Mouse (Mus musculus) forebrain, postnatal 0 days (tissue): ENCODE data around the gene Chst14. TPM values are rescaled to one million over a fixed set of nuclear protein-coding genes. Genes with fewer than 3 reads are reported as not detected.
A peak's percentile ranks its signal among the peaks of the same experiment; 100 is the strongest.

Experiments
- ATAC-seq: fragments of 200-750 bp; cut with Nextera tagmentation; 2 replicates; pipeline ENCODE4 v1.8.0; 2017; ENCODE audit warnings: mild to moderate bottlenecking, moderate library complexity
- DNase-seq: peaks from one replicate; pipeline ENCODE4 v3.0.0-alpha.2; 2015
- H3K27ac ChIP-seq: fragments of 300-500 bp; sonication (generic); 2 replicates; pipeline ENCODE4 v1.5.1; 2014; ENCODE audit warnings: low read depth, mild to moderate bottlenecking, antibody characterized with exemption, low read length, moderate library complexity, mixed read lengths
- H3K27me3 ChIP-seq: fragments of 300-500 bp; sonication (generic); 2 replicates; pipeline ENCODE4 v1.6.1; 2014; ENCODE audit warnings: mild to moderate bottlenecking, low read length, mixed read lengths; ENCODE audit not compliant: insufficient read depth
- H3K36me3 ChIP-seq: fragments of 300-500 bp; sonication (generic); 2 replicates; pipeline ENCODE4 v1.6.1; 2014; ENCODE audit warnings: mild to moderate bottlenecking, moderate library complexity; ENCODE audit not compliant: insufficient read depth
- H3K4me1 ChIP-seq: fragments of 300-500 bp; sonication (generic); 2 replicates; pipeline ENCODE4 v1.6.1; 2014; ENCODE audit warnings: antibody characterized with exemption; ENCODE audit not compliant: insufficient read depth
- H3K4me2 ChIP-seq: fragments of 300-500 bp; sonication (generic); 2 replicates; pipeline ENCODE4 v1.6.1; 2014; ENCODE audit warnings: low read depth, mild to moderate bottlenecking, moderate library complexity
- H3K4me3 ChIP-seq: fragments of 300-500 bp; sonication (generic); 2 replicates; pipeline ENCODE4 v1.5.1; 2014; ENCODE audit warnings: low read depth, low read length, mixed read lengths
- H3K9ac ChIP-seq: fragments of 300-500 bp; sonication (generic); 2 replicates; pipeline ENCODE4 v1.6.1; 2014; ENCODE audit warnings: mild to moderate bottlenecking
- H3K9me3 ChIP-seq: fragments of 300-500 bp; sonication (generic); 2 replicates; pipeline ENCODE4 v1.6.1; 2016; ENCODE audit warnings: low read length
- CTCF ChIP-seq: sonication (generic); IDR thresholded peaks from 2 replicates; pipeline ENCODE4 v1.5.1; 2016; ENCODE audit warnings: antibody characterized with exemption, control low read depth, low read depth
- WGBS: fragments of 180-500 bp; shearing (Covaris S2); extraction: QIAGEN DNeasy Blood & Tissue Kit; methylation state at CpG from one replicate; pipeline ENCODE4 v1.1.7; 2014; 5-methylcytosine and 5-hydroxymethylcytosine counted together
- polyA plus RNA-seq: library from polyadenylated mRNA; unstranded; fragments of >200 nt; fragmentation: Nextera tagmentation; extraction: Ambion mirVana; gene quantifications from 2 replicates; pipeline ENCODE4 v1.2.1, GENCODE M21; 2015
- total RNA-seq: library from RNA; depleted of rRNA; stranded (reverse); fragments of >200 nt; gene quantifications from 2 replicates; pipeline ENCODE4 v1.2.3, GENCODE M21; 2014

Gene Chst14
- total and polyA plus RNA-seq, 2 experiments from 2014 or later = 3.9 to 4.0 TPM

DNA sequence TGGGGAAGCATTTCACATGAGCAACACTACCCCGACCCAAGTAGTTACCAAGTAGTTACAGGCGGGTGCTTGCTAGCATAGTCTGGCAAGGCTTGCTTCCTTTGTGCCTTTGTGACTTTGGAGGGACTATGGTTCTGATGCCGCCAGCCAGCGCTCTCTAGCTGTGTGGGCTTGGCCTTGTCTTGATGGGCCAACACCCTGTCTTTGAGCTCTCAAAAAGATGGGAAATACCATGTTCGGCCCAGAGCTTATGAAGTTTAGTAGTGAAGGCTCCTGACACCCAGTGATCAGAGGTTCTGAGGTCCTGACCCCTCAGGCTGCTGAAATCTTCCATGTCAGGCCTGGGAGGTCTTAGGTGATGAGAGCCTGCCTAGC lies 20.2 kb upstream of the Chst14 start:
- no peaks in the 10 kb centered on the region for H3K36me3 ChIP-seq
- WGBS = 74% methylated on average over 5 of the region's 5 CpGs
- DNase-seq (no peak), ATAC-seq (no peak)
- no peak overlapping the region for H3K4me3 ChIP-seq
- TF ChIP-seq CTCF = no peak
- H3K27ac ChIP-seq = no peak overlapping the region
- no peak overlapping the region for H3K4me2 ChIP-seq
- H3K27me3 ChIP-seq = no peaks in the 10 kb centered on the region
- H3K9me3 ChIP-seq = no peaks in the 10 kb centered on the region
- H3K9ac ChIP-seq = no peak overlapping the region
- H3K4me1 ChIP-seq = peaks cover 10% of the 10 kb centered on the region; the same call in 1 of the 2 replicates

- H3K36me3 ChIP-seq = no peaks in the 10 kb centered on the region
- peaks cover 10% of the 10 kb centered on the region; the same call in 1 of the 2 replicates for H3K4me1 ChIP-seq
- H3K27ac ChIP-seq = no peak overlapping the region
- 95% methylated on average over 3 of the region's 3 CpGs for WGBS
- H3K4me2 ChIP-seq = no peak overlapping the region
- no peaks in the 10 kb centered on the region for H3K27me3 ChIP-seq
- DNase-seq (no peak), ATAC-seq (no peak)
- no peak overlapping the region for H3K9ac ChIP-seq
- no peaks in the 10 kb centered on the region for H3K9me3 ChIP-seq
- no peak overlapping the region for H3K4me3 ChIP-seq
- TF ChIP-seq CTCF = no peak
These were observed 18.5 kb upstream of the Chst14 start for GRCm38 (mm10) chr2:118907781-118908180.

DNA sequence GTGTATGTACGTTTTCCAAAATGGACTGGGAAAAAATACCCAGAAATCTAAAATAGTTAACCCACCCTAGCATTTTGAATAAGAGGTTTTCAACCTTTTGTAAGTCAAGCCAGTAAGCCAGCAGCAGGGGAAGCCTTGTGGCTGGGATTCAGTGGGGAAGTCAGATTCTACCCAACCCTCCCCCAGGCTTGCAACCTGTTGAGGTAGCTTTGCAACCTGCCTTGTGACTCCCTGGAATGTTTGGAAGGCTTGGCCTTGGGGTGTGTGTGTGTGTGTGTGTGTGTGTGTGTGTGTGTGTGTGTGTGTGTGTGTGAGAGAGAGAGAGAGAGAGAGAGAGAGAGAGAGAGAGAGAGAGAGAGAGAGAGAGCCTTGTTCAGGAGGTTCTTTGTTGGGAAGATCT lies 17.1 kb upstream of the Chst14 start:
- Histone ChIP-seq H3K27me3 (no peaks in the 10 kb centered on the region), H3K4me2 (no peak overlapping the region), H3K4me1 (peaks cover 13% of the 10 kb centered on the region; the same call in 1 of the 2 replicates), H3K9me3 (no peaks in the 10 kb centered on the region), H3K9ac (no peak overlapping the region), H3K4me3 (no peak overlapping the region), H3K36me3 (no peaks in the 10 kb centered on the region), H3K27ac (no peak overlapping the region)
- TF ChIP-seq CTCF = no peak
- ATAC-seq = no peak
- whole genome bisulfite sequencing = 41% methylated on average over 1 of the region's 1 CpGs
- no peak for DNase-seq

DNA sequence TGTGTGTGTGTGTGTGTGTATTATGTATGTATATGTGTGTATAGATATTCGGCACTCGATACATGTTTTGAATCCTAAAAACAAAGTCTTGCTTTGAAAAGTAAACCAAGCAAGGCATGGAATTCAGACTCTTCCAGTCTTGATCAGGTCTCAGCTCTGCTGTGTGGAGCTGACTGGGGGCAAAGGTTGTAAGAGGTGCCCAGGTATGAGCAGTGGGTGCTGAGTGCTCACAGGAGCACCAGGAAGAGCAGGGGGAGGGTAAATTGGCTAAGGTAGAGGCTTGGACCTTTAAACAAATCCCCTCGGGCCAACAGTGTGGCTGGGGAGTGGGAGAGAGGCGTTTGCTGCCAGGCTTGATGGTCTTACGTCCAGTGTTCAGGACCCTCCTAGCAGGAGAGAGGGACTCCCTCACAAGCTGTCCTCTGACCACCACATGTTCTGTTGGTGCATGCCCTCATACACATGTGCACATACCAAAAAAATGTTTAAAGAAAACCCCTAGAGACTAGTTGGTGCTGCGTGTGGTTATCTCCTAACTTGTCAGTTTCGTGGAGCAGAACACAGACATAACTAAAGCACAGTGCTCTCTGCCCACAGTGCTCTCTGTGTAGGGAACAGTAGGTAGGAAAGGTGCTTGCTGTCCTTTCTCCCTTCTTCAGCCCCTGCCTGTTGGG lies 15.6 kb upstream of the Chst14 start:
- no peaks in the 10 kb centered on the region for H3K27me3 ChIP-seq
- no peak for ATAC-seq
- H3K9ac ChIP-seq = no peak overlapping the region
- 78% methylated on average over 7 of the region's 7 CpGs for WGBS
- no peak for DNase-seq
- H3K36me3 ChIP-seq = no peaks in the 10 kb centered on the region
- 0 out of 2 replicates have a peak, but pooled peaks cover 10% of the 10 kb centered on the region for H3K4me1 ChIP-seq
- no peak overlapping the region for H3K27ac ChIP-seq
- TF ChIP-seq CTCF = no peak
- no peak overlapping the region for H3K4me2 ChIP-seq
- no peak overlapping the region for H3K4me3 ChIP-seq
- no peaks in the 10 kb centered on the region for H3K9me3 ChIP-seq

DNA sequence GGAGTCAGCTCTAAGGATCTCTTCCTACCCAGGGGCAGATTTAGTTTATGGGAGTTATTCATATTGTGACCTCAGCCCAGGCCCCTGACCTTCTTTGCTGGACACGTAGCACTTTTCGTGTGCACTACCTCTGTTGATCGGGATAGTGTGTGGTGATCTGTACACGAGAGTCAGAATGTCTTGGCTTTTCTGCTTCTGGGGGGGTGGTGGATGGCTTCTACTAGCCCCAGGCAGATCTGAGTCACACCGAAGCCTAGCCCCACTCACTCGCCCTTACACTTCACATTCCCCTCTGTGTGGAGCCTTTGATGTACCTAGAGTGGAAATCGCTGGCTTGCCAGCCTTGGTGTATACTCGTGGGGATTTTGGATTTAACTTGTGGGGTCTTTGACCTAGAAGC lies 13.6 kb upstream of the Chst14 start:
- Histone ChIP-seq H3K9ac (no peak overlapping the region), H3K4me3 (no peak overlapping the region), H3K27ac (no peak overlapping the region), H3K4me2 (no peak overlapping the region), H3K4me1 (0 out of 2 replicates have a peak, but pooled peaks cover 10% of the 10 kb centered on the region), H3K9me3 (no peaks in the 10 kb centered on the region), H3K27me3 (no peaks in the 10 kb centered on the region), H3K36me3 (0 out of 2 replicates have a peak, but pooled peaks cover 4% of the 10 kb centered on the region)
- DNase-seq (no peak), ATAC-seq (no peak)
- WGBS = 75% methylated on average over 8 of the region's 8 CpGs
- TF ChIP-seq CTCF = no peak

- 43% methylated on average over 11 of the region's 11 CpGs for WGBS
- Histone ChIP-seq H3K4me1 (0 out of 2 replicates have a peak, but pooled peaks cover 10% of the 10 kb centered on the region), H3K27ac (no peak overlapping the region), H3K9me3 (no peaks in the 10 kb centered on the region), H3K36me3 (0 out of 2 replicates have a peak, but pooled peaks cover 4% of the 10 kb centered on the region), H3K4me2 (no peak overlapping the region), H3K9ac (no peak overlapping the region), H3K4me3 (no peak overlapping the region), H3K27me3 (no peaks in the 10 kb centered on the region)
- DNase-seq (no peak), ATAC-seq (peak; percentile 28; the same call in 1 of the 2 replicates)
- TF ChIP-seq CTCF = no peak
These were observed 12.6 kb upstream of the Chst14 start for GRCm38 (mm10) chr2:118913551-118914276.

- Histone ChIP-seq H3K9ac (no peak overlapping the region), H3K9me3 (no peaks in the 10 kb centered on the region), H3K4me1 (0 out of 2 replicates have a peak, but pooled peaks cover 10% of the 10 kb centered on the region), H3K27ac (no peak overlapping the region), H3K4me2 (no peak overlapping the region), H3K4me3 (no peak overlapping the region), H3K27me3 (no peaks in the 10 kb centered on the region), H3K36me3 (peaks cover 8% of the 10 kb centered on the region; the same call in 1 of the 2 replicates)
- ATAC-seq = peak; percentile 54
- no peak for DNase-seq
- no peak for TF ChIP-seq CTCF
- whole genome bisulfite sequencing = 20% methylated on average over 8 of the region's 8 CpGs
These were observed 11.6 kb upstream of the Chst14 start for GRCm38 (mm10) chr2:118914685-118915084.
